8 mouse cellular contexts compared by ENCODE assay signal in genomic region chr2:35132662-35133055, GRCm38 (mm10). TPM values are rescaled to one million over a fixed set of nuclear protein-coding genes. Genes with fewer than 3 reads are reported as not detected.
DNase-seq lines count a peak whose midpoint lies in the region; ATAC-seq and TF ChIP-seq lines count a peak whose summit lies in the region.

No protein-coding gene starts in this region.

- WGBS in liver, embryonic 13.5 days (ENCODE audit: insufficient replicate concordance), result 8% methylated on average over 5 of the region's 5 CpGs
- 6% methylated on average over 5 of the region's 5 CpGs for WGBS in stomach, embryonic 16.5 days

- H3K4me2 ChIP-seq in liver, embryonic 13.5 days, result peak overlapping the region; percentile 77
- peak overlapping the region; percentile 80 for H3K4me2 ChIP-seq in stomach, embryonic 16.5 days (ENCODE audit: low read depth, low read length)

- TF ChIP-seq CTCF in embryonic fibroblast, embryonic 13.5 days (IDR thresholded peaks at IDR 0.05; ENCODE audit: borderline replicate concordance, insufficient read depth, low read length), result no peak

- peaks cover 17% of the 10 kb centered on the region for H3K4me1 ChIP-seq in megakaryocyte, embryonic 14.5 days
- no peaks in the 10 kb centered on the region for H3K4me1 ChIP-seq in embryonic fibroblast, embryonic 13.5 days (ENCODE audit: control insufficient read depth, insufficient read depth, low read length)
- H3K4me1 ChIP-seq in liver, embryonic 13.5 days (replicated peaks), result peaks cover 12% of the 10 kb centered on the region
- H3K4me1 ChIP-seq in stomach, embryonic 16.5 days (ENCODE audit: control insufficient read depth, insufficient read depth, low read length), result peaks cover 6% of the 10 kb centered on the region

- H3K27ac ChIP-seq in embryonic fibroblast, embryonic 13.5 days (ENCODE audit: insufficient read depth, low read length), result no peak overlapping the region
- peak overlapping the region; percentile 69 for H3K27ac ChIP-seq in liver, embryonic 13.5 days
- H3K27ac ChIP-seq in stomach, embryonic 16.5 days (ENCODE audit: low read length), result peak overlapping the region; percentile 96

- DNase-seq in liver, embryonic 13.5 days, result no peak
- DNase-seq in ovary, postnatal 10 days (ENCODE audit: low spot score), result no peak
- DNase-seq in right cerebral cortex, postnatal 14 days, result no peak
- no peak for DNase-seq in right cerebral cortex, postnatal 25 days

- no peak for TF ChIP-seq POLR2A in embryonic fibroblast, embryonic 13.5 days (IDR thresholded peaks at IDR 0.05; ENCODE audit: low read depth, low read length)

- no peaks in the 10 kb centered on the region for H3K27me3 ChIP-seq in megakaryocyte, embryonic 14.5 days (replicated peaks)
- no peaks in the 10 kb centered on the region for H3K27me3 ChIP-seq in liver, embryonic 13.5 days
- no peaks in the 10 kb centered on the region for H3K27me3 ChIP-seq in stomach, embryonic 16.5 days (ENCODE audit: control insufficient read depth, insufficient read depth, low read length)

- peaks cover 62% of the 10 kb centered on the region for H3K36me3 ChIP-seq in megakaryocyte, embryonic 14.5 days (replicated peaks; ENCODE audit: low read length)
- H3K36me3 ChIP-seq in liver, embryonic 13.5 days, result peaks cover 24% of the 10 kb centered on the region
- H3K36me3 ChIP-seq in stomach, embryonic 16.5 days (ENCODE audit: control insufficient read depth, insufficient read depth, low read length), result peaks cover 5% of the 10 kb centered on the region; the same call in 1 of the 2 replicates

- H3K9me3 ChIP-seq in megakaryocyte, embryonic 14.5 days, result no peaks in the 10 kb centered on the region
- H3K9me3 ChIP-seq in liver, embryonic 13.5 days (replicated peaks), result no peaks in the 10 kb centered on the region
- H3K9me3 ChIP-seq in stomach, embryonic 16.5 days (replicated peaks; ENCODE audit: control insufficient read depth, low read length), result no peaks in the 10 kb centered on the region

- no peak for ATAC-seq in megakaryocyte, adult 5-6 weeks (ENCODE audit: poor library complexity, severe bottlenecking)
- no peak for ATAC-seq in liver, embryonic 13.5 days (ENCODE audit: low read depth)
- no peak for ATAC-seq in stomach, embryonic 16.5 days (ENCODE audit: insufficient read depth, low FRiP score)

- H3K4me3 ChIP-seq in megakaryocyte, embryonic 14.5 days (replicated peaks), result peak overlapping the region; percentile 93
- peak overlapping the region; percentile 62 for H3K4me3 ChIP-seq in embryonic fibroblast, embryonic 13.5 days (ENCODE audit: insufficient read depth, low read length)
- peak overlapping the region; percentile 67 for H3K4me3 ChIP-seq in liver, embryonic 13.5 days (replicated peaks)
- H3K4me3 ChIP-seq in stomach, embryonic 16.5 days (replicated peaks; ENCODE audit: low read length), result peak overlapping the region; percentile 68

- H3K9ac ChIP-seq in liver, embryonic 13.5 days, result peak overlapping the region; percentile 71
- peak overlapping the region; percentile 77 for H3K9ac ChIP-seq in stomach, embryonic 16.5 days (ENCODE audit: low read length)

RNA-seq across cellular contexts. Expression of gene Cntrl, which starts 23.4 kb away (rescaled TPM):
- 4.0 and 4.8 TPM in 2 replicates for polyA plus RNA-seq in megakaryocyte, embryonic 14.5 days (2012; ENCODE audit: insufficient read depth, low replicate concordance)
- 101 and 115 TPM in 2 replicates for total RNA-seq in megakaryocyte, adult 5-6 weeks (2015)
- 131 and 137 TPM in 2 replicates for total RNA-seq in megakaryocyte, adult 5-6 weeks (2017)
- 14.3 and 24.4 TPM in 2 replicates for polyA plus RNA-seq in embryonic fibroblast, embryonic 13.5 days (2011; ENCODE audit: insufficient read length, low read depth, missing spikeins)
- polyA plus RNA-seq in liver, embryonic 13.5 days (2015; fragmentation: Nextera tagmentation; extraction: Ambion mirVana), result 9.8 and 10.0 TPM in 2 replicates
- 15.5 and 18.4 TPM in 2 replicates for polyA plus RNA-seq in stomach, embryonic 16.5 days (2015; fragmentation: Nextera tagmentation; extraction: Ambion mirVana)

RNA-seq across cellular contexts. Expression of gene AI182371, which starts 31.3 kb away (rescaled TPM):
- 0.23 TPM in 1 of 2 replicates, not detected in the other for polyA plus RNA-seq in megakaryocyte, embryonic 14.5 days (2012; ENCODE audit: insufficient read depth, low replicate concordance)
- 1.3 and 1.4 TPM in 2 replicates for total RNA-seq in megakaryocyte, adult 5-6 weeks (2015)
- 1.4 and 1.7 TPM in 2 replicates for total RNA-seq in megakaryocyte, adult 5-6 weeks (2017)
- 1.8 TPM in 1 of 2 replicates, not detected in the other for polyA plus RNA-seq in embryonic fibroblast, embryonic 13.5 days (2011; ENCODE audit: insufficient read length, low read depth, missing spikeins)
- polyA plus RNA-seq in liver, embryonic 13.5 days (2015; fragmentation: Nextera tagmentation; extraction: Ambion mirVana), result 9.9 and 13.4 TPM in 2 replicates
- polyA plus RNA-seq in stomach, embryonic 16.5 days (2015; fragmentation: Nextera tagmentation; extraction: Ambion mirVana), result 1.8 and 2.5 TPM in 2 replicates
